Mouse (Mus musculus): ENCODE data around the gene Maml3. TPM values are rescaled to one million over a fixed set of nuclear protein-coding genes. Genes with fewer than 3 reads are reported as not detected.

Maml3 gene
- total and polyA plus RNA-seq, 3 experiments = 0.81 to 1.8 (median 0.98) TPM

- TF ChIP-seq UBTF (IDR thresholded peaks at IDR 0.05; ENCODE audit: low read depth, low read length) (no peak), JUN (IDR thresholded peaks at IDR 0.05; ENCODE audit: insufficient read depth, low read depth, low read length) (peak; percentile 73), IRF4 (IDR thresholded peaks at IDR 0.05; ENCODE audit: low read depth, low read length) (peak; percentile 76), NRF1 (IDR thresholded peaks at IDR 0.05; ENCODE audit: low read depth, low read length) (peak; percentile 61), POLR2AphosphoS2 (IDR thresholded peaks at IDR 0.05; ENCODE audit: low read depth, low read length) (no peak), POLR2A (IDR thresholded peaks at IDR 0.05; ENCODE audit: low read depth, low read length) (no peak), RAD21 (IDR thresholded peaks at IDR 0.05; ENCODE audit: low read depth, low read length) (no peak), MAZ (IDR thresholded peaks at IDR 0.05; ENCODE audit: low read depth, low read length) (peak; percentile 84; the same call in 1 of the 2 replicates), NELFE (IDR thresholded peaks at IDR 0.05; ENCODE audit: low read depth, low read length) (no peak), TBP (conservative IDR thresholded peaks at IDR 0.05; ENCODE audit: low read depth, low read length) (no peak), BHLHE40 (IDR thresholded peaks at IDR 0.05; ENCODE audit: low read depth, low read length) (peak; percentile 40; the same call in 1 of the 2 replicates), MAX (IDR thresholded peaks at IDR 0.05; ENCODE audit: low read length) (no peak), USF2 (conservative IDR thresholded peaks at IDR 0.05; ENCODE audit: low read depth, low read length) (no peak), EP300 (IDR thresholded peaks at IDR 0.05; ENCODE audit: low read length) (peak; percentile 87), MEF2A (IDR thresholded peaks at IDR 0.05; ENCODE audit: borderline replicate concordance, low read depth, low read length) (peak; percentile 75; the same call in 1 of the 2 replicates), SMC3 (IDR thresholded peaks at IDR 0.05; ENCODE audit: low read depth, low read length) (no peak), HCFC1 (IDR thresholded peaks at IDR 0.05; ENCODE audit: low read depth, low read length) (peak; percentile 33; the same call in 1 of the 2 replicates), USF1 (IDR thresholded peaks at IDR 0.05; ENCODE audit: low read depth, low read length) (no peak)
Measured at GRCm38 (mm10) chr3:51670414-51671070, 434.3 kb downstream of the Maml3 start (continued).

DNA sequence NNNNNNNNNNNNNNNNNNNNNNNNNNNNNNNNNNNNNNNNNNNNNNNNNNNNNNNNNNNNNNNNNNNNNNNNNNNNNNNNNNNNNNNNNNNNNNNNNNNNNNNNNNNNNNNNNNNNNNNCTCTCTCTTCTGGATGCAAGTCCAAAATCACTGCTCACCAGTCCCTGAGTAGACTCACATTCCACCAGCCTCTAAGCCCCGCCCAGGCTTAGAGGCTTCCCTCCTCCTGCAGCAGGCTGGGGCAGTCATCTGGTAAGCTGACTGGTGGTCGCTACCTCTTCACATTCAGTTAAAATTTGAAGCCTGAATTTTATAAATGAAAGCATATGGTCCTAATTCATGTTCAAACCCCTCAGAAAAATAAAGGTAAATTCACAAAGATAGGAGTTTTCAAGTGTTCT lies 436.3 kb downstream of the Maml3 start:
- peaks cover 34 to 96% of the 10 kb centered on the region in 2 experiments for H3K4me1 ChIP-seq (ENCODE audit: control insufficient read depth in 1 of 2, insufficient read depth in 2 of 2)
- H3K27me3 ChIP-seq (replicated peaks) = no peaks in the 10 kb centered on the region
- no peaks in the 10 kb centered on the region for H3K79me2 ChIP-seq (replicated peaks; ENCODE audit: control insufficient read depth, extremely low read depth, insufficient read depth, poor library complexity, severe bottlenecking)
- DNase-seq (ENCODE audit: extremely low read depth) = no peak
- no peak overlapping the region for H3K27ac ChIP-seq (ENCODE audit: insufficient read depth, low read depth)
- TF ChIP-seq MAX (IDR thresholded peaks at IDR 0.05; ENCODE audit: low read length) = no peak
- TF ChIP-seq KAT2A (IDR thresholded peaks at IDR 0.05; ENCODE audit: insufficient replicate concordance, low read length) = no peak
- TF ChIP-seq BHLHE40 (IDR thresholded peaks at IDR 0.05; ENCODE audit: low read depth, low read length) = no peak
- no peak for TF ChIP-seq MYC (IDR thresholded peaks at IDR 0.05; ENCODE audit: low read depth, low read length)
- TF ChIP-seq POLR2A (IDR thresholded peaks at IDR 0.05; ENCODE audit: low read depth, low read length) = no peak
- no peak overlapping the region for H3K4me2 ChIP-seq (ENCODE audit: insufficient read depth, low read depth, poor library complexity, severe bottlenecking)
- in situ Hi-C loops (cut with MboI; ENCODE audit: low pct_ligation_motif_present, low pct_unique_long_range_greater_than_20kb, low sequenced_read_pairs) (no loop called here), dilution Hi-C loops (cut with MboI; ENCODE audit: extremely low pct_ligation_motif_present, extremely low pct_unique_long_range_greater_than_20kb, low sequenced_read_pairs) (no loop called here)
- H3K9me3 ChIP-seq (replicated peaks; ENCODE audit: low read length) = no peaks in the 10 kb centered on the region
- H3K4me3 ChIP-seq (replicated peaks in 1 of 3; ENCODE audit: low read depth in 2 of 3, low read length in 2 of 3, poor library complexity in 1 of 3) = no peak overlapping the region
- H3K9ac ChIP-seq (ENCODE audit: insufficient read depth, low read depth) = no peak overlapping the region
- H3K36me3 ChIP-seq (replicated peaks in 1 of 2; ENCODE audit: control insufficient read depth in 1 of 2, insufficient read depth in 1 of 2, low read length in 1 of 2) = peaks cover 21 to 77% of the 10 kb centered on the region in 2 experiments

All from CH12.LX (cell line).